Mouse (Mus musculus) ovary, postnatal 14 days (tissue): ENCODE results near the gene Ehd2.
"Not testable (repeated sequence)": the region's sequence is repeated elsewhere in the genome, so short reads cannot be mapped to it uniquely, and the experiment has no call there.

Source experiments
- DNase-seq: peaks from one replicate; pipeline ENCODE4 v3.0.0; 2022; ENCODE audit warnings: low spot score

Gene Ehd2

DNA sequence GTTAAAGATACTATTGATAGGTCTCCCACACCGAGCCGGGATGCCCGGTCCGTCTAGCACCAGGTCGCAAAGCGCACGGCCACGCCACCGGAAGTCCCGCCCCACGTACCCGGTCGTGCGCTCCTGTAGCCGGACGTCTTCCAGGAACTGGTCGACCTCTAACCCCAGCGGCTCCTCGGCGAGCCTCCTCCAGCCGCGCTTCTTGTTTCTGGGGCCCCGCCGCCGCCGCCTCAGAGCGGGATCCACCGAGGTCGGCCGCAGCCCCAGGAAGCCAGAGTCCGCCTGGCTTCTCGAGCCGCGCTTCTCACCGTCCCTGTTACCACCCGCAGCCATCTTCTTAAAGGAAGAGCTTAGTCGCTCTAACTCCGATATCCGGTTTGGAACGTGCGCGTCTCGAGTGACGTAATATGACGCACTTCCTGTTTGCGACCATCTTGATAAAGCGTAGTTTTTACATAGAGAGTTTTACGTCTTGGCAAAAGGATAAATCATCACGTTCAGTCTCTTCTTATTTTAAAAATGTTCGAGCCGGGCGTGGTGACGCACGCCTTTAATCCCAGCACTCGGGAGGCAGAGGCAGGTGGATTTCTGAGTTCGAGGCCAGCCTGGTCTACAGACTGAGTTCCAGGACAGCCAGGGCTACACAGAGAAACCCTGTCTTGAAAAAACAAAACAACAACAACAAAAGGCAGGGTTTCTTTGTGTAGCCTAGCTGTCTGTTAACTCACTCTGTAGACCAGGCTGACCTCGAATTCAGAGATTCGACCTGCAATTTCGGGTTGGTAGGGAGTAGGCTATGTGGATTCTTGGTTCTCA is 21.4 kb downstream of the Ehd2 start, which contains the start of gene Nop53:
Nop53 (minus strand) TSS at position 354 of the 816 bp plus-strand sequence.
- peak; percentile 82 for DNase-seq

- no peak for DNase-seq
These were observed 22.2 kb downstream of the Ehd2 start for GRCm38 (mm10) chr7:15945211-15945610.

DNA sequence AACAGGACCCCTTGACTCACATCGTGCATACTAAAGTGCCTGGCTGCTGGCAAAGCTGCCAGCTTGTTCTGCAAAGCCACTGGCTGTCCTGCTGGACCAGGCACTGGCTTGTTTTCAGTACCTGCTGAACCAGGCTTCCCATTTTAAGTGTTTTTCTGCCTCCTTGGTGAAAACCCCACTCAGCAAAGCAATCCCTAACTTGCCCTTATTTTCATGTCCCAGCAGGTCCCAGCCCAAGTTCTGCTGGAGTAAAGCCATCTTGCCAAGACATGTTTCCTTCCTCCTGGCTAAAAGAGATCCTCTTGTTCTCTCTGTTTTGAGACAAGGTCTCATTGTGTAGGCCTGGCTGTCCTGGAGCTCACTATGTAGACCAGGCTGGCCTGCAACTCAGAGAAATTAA is 23.1 kb downstream of the Ehd2 start:
- DNase-seq, result no peak

GRCm38 (mm10) chr7:15938621-15939020 is 28.7 kb downstream of the Ehd2 start:
- no peak for DNase-seq

DNA sequence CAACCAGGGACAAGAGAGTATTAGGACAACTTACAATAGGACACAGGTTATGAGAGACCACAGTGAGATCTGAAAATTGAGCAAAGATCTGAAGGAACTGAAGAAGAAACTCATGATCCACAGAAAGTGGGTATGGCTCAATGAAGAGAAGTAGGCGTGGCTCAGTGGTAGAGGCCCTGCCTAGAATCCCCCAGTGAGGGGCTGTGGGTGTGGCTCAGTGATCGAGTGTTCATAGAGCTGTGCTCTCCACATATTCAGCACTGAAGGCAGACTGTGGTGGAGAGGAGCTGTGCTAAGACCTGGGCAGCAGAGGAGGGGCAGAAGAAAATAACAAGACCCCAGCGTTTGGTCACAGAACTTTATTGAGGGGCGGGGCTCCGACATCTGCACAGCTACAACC is 29.9 kb downstream of the Ehd2 start:
- no peak for DNase-seq

DNA sequence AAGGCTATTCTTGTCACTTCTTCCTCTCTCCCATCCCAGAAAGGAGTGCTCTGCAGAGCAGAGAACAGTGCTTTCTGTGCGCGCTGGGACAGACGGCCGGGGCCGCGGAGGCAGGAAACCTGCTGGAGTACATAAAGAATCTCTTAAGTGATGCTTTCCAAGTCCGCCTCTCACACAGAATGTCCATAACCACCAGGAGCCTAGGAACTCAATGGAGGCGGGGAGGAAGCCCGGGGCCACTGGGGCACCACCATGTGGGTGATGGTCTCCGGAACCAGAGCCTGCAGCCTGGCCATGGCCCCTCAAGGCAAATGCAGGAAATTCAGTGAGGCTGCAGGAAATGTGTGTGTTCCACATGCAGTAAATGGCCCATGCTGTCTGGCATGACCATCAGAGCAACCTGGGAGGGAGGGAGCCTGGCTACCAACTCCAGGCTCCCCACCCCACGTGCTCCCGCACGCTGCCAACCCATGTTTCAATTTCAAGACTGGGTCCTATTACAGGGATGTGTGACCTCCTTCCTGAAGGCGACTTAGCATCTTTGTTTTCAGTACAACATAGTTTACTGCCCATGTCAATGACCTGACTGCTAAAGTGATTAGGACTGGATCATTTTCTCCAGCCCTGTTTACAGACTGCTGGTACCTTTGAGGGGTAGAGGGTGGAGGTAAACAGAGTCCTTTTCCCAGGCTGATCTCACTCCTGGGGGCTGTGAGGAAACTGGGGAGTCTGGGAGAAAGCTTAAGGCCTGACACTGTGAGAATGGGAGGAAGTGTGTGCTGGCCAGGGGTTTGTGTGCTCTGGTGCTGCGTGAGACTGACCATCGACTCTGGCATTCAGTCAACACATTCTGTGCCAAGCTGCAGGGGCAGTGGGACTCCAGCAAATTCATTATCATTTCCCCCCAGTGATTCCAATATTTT is 33.7 kb downstream of the Ehd2 start:
- no peak for DNase-seq

- DNase-seq, result no peak
These were observed 35.7 kb downstream of the Ehd2 start for GRCm38 (mm10) chr7:15931635-15932034.

GRCm38 (mm10) chr7:15930543-15930942 is 36.8 kb downstream of the Ehd2 start:
- DNase-seq, result no peak

- DNase-seq, result peak; percentile 52
These were observed 37.5 kb downstream of the Ehd2 start for GRCm38 (mm10) chr7:15929910-15930309.

DNA sequence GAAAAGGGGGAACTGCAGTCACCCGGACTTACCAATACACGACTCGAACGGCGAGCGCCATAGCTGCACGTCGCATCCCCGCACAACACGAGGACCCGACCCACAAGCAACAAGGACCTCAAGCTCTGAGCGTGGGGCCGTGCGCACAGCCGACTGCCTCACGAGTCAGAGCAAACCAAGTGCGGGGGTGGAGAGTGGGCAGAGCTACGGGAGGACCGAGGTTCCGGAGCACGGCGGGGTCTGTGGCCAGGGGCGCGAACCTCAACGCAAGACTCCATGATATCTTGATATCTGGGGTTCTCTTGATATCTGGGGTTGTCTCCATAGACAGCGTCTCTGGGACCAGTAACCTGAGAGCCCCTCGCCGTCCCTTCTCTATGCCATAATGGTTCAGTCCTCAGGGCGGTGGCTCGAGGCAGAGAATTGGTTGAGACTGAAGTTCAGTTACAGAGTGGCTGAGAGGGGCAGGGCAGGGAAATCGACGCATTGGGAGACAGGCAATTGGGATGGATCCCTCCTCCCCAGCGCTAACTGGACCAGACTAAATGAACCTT is 45.1 kb downstream of the Ehd2 start, which contains the start of gene Selenow:
Selenow (minus strand) TSS at position 183 of the 554 bp plus-strand sequence.
- DNase-seq, result peak; percentile 83

GRCm38 (mm10) chr7:15921796-15922195 is 45.6 kb downstream of the Ehd2 start:
- DNase-seq, result no peak

DNA sequence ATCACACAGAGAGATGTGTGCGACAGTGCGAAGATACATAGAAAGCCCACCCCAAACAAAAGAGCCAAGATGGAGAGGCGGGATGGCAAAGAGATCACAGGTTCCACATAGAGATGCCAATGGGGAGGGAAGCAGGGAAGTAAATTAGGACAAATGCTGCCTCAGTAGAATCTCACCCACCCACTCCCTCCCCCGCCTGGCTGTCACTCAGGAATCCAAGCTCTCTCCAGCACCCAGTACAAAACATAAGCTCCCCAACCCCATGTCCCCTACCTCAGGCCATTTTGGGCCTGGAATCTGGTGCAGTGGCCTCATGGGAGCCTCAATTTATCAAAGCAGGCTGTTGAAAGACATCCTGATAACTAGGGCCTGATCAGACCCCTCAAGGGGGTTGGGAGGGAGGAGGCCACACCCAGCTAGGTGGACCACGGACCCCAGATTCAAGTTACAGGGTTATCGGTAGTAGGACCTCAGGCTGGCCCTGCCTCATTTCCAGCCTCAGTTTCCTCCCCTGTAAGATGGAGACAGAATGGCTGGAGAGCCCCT is 46.6 kb downstream of the Ehd2 start:
- DNase-seq, result no peak

DNA sequence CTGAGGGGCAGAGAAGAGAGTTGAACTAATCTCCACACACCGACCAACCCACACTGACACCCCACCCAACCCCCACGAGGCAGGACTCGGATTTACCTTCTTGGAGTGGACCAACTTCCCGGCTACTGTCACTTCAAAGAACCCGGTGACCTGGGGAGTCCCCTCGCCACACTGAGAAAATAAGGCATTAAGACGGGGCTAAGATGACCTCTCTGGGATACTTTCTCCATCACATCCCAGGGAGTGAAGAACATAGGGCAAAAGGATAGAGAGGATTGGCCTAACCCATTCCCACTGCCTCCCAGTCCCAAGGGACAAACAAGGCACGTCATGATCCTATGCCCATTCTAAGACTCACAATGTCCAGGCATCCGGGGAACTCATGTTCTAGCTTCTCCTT is 47.4 kb downstream of the Ehd2 start:
- DNase-seq, result no peak

GRCm38 (mm10) chr7:15918371-15918770 is 49.0 kb downstream of the Ehd2 start:
- DNase-seq, result no peak

DNA sequence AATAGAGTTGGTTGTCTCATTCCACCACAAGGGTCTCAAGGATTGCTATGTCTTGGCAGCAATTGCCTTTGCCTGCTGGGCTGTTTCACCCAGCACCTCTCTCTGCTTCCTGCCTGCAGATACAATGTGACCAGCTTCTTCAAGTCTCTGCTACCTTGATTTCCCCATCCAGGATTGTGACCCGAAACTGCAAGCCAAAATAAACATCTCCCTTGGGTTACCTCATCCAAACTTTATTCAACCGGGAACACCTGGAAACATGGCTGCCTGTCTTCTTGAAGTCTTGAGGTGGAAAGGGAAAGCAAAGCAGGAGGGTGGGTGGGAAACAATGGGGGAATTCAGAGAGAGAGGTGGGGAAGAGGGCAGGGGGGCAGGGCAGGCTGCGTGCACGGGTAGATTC is 50.4 kb downstream of the Ehd2 start:
- no peak for DNase-seq

- no peak for DNase-seq
These were observed 51.1 kb downstream of the Ehd2 start for GRCm38 (mm10) chr7:15916134-15916723.

GRCm38 (mm10) chr7:15915695-15916094 is 51.7 kb downstream of the Ehd2 start:
- not testable (repeated sequence) for DNase-seq

DNA sequence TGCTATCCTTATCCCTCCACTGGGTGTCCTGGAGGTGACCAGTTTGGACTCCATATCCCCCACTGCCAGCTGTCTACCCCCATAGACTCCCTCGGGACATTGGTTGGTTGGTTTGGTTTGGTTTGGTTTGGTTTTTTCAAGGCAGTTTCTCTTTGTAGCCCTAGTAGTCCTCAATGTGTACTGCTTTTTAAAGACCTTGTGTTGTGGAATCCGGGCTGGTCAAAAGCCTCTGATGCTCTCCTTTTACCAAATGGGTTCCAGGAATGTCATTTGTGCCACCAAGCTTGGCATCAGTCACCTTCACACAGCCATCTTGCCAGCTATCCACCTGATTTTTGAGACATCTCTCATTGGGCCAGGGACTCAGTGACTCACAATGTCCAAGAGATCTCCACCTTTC is 52.6 kb downstream of the Ehd2 start:
- DNase-seq, result no peak

DNA sequence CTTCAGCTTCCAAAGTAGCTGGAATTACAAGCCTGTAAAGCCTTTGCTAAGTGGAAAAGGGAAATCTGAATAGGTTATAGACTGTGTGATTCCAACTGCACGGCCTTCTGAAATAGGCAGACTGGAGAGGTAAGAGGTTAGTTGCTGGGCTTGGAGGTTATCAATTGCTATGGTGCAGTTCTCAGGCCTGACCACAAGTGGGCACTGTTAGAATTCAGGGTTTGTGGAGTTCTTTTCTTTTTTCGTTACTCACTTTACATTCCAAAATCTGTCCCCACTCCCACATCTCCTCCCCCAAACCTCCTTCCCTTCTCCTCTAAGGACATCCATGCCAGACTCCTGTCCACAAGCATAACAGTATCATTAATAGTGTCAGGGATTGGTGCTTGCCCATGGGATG is 53.1 kb downstream of the Ehd2 start:
- peak; percentile 30 for DNase-seq

DNA sequence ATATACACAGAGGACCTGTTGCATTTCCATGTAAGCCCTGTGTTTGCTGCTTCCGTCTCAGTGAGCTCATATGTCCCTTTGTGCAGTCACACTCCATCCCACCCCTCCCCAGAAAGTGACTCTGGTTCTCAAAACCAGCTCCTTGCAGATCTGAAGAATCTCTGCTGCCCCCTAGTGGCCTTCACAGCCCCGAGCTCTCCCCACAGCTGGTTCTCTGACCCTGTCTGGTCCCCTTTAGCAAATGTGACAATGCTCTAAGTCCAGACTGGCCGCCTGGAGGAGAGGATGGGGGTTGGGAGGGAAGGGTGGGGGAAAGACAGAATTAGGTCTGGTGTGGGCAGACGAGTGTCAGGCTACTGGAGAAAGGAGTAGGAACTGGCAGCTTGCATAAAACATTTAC is 55.2 kb downstream of the Ehd2 start:
- peak; percentile 73 for DNase-seq

GRCm38 (mm10) chr7:15910521-15910920 is 56.8 kb downstream of the Ehd2 start:
- DNase-seq, result no peak
